Mouse (Mus musculus) spleen, adult 2 months (tissue): Measurements from ENCODE around the gene Bmp10.

Experiments
- CTCF ChIP-seq: fragments of 200-500 bp; IDR thresholded peaks from 2 replicates; pipeline ENCODE4 v1.5.1; 2011; ENCODE audit warnings: mild to moderate bottlenecking, inconsistent platforms; ENCODE audit not compliant: insufficient read depth, insufficient read length, insufficient replicate concordance; ENCODE audit errors: extremely low read depth
- POLR2A ChIP-seq: fragments of 200-500 bp; IDR thresholded peaks from 2 replicates; pipeline ENCODE4 v1.6.1; 2011; ENCODE audit warnings: low read depth, low read length, inconsistent platforms

DNA sequence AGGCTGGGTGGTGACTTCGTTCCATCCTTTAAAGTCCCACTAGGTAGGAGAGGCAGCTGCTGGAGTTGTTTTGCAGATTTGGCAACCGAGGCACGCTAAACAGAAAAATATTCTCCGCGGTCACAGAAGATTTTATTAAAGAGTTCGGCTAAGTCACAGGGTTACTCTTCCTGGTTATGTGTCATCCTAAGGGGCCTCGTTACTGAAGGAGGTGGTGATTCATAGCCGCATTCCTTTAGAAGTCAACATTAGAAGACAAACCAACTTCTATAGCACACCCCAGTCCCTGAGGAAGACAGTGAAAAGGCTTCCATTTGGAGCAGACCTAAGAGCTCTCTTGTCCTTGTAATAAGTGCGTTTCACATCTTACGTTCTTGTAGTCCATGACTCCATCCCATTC, 42.1 kb upstream of the Bmp10 start:
- TF ChIP-seq CTCF (no peak), POLR2A (no peak)
